Mouse (Mus musculus) bone marrow, adult 2 months (tissue): ENCODE data around the gene Fam83g. TPM values are rescaled to one million over a fixed set of nuclear protein-coding genes. Genes with fewer than 3 reads are reported as not detected.
A peak's percentile ranks its signal among the peaks of the same experiment; 100 is the strongest.

Experiments used
- H3K27ac ChIP-seq: fragments of 200-500 bp; 2 replicates; pipeline ENCODE4 v1.5.1; 2012; ENCODE audit warnings: low read depth, mild to moderate bottlenecking, control low read depth, inconsistent platforms, low read length; ENCODE audit not compliant: control insufficient read depth, poor library complexity, insufficient read depth
- H3K4me1 ChIP-seq: fragments of 200-500 bp; 2 replicates; pipeline ENCODE4 v1.6.1; 2011; ENCODE audit warnings: low read length; ENCODE audit not compliant: control insufficient read depth, insufficient read depth
- H3K4me3 ChIP-seq: fragments of 200-500 bp; replicated peaks from 2 replicates; pipeline ENCODE3; 2011; ENCODE audit warnings: mild to moderate bottlenecking, low read depth, low read length, control low read depth; ENCODE audit not compliant: control insufficient read depth
- CTCF ChIP-seq: fragments of 200-500 bp; IDR thresholded peaks from 2 replicates; pipeline ENCODE4 v1.5.1; 2011; ENCODE audit warnings: low read length, control low read depth; ENCODE audit not compliant: control insufficient read depth, insufficient read depth
- POLR2A ChIP-seq: fragments of 200-500 bp; IDR thresholded peaks from 2 replicates; pipeline ENCODE4 v1.6.1; 2011; ENCODE audit warnings: low read depth, mild to moderate bottlenecking, control low read depth, low read length, borderline replicate concordance; ENCODE audit not compliant: control insufficient read depth
- WGBS: fragments of 180-500 bp; shearing (Covaris S2); methylation state at CpG from one replicate; pipeline ENCODE4 v1.1.7; 2018; 5-methylcytosine and 5-hydroxymethylcytosine counted together
- polyA plus RNA-seq: library from polyadenylated mRNA; stranded (reverse); fragments of >200 nt; gene quantifications from 2 replicates; pipeline ENCODE4 v1.2.4, GENCODE M21; 2011; ENCODE audit warnings: low replicate concordance; ENCODE audit not compliant: missing spikeins, insufficient read depth, insufficient read length

Fam83g gene
- polyA plus RNA-seq, 1 experiment: not detected

DNA sequence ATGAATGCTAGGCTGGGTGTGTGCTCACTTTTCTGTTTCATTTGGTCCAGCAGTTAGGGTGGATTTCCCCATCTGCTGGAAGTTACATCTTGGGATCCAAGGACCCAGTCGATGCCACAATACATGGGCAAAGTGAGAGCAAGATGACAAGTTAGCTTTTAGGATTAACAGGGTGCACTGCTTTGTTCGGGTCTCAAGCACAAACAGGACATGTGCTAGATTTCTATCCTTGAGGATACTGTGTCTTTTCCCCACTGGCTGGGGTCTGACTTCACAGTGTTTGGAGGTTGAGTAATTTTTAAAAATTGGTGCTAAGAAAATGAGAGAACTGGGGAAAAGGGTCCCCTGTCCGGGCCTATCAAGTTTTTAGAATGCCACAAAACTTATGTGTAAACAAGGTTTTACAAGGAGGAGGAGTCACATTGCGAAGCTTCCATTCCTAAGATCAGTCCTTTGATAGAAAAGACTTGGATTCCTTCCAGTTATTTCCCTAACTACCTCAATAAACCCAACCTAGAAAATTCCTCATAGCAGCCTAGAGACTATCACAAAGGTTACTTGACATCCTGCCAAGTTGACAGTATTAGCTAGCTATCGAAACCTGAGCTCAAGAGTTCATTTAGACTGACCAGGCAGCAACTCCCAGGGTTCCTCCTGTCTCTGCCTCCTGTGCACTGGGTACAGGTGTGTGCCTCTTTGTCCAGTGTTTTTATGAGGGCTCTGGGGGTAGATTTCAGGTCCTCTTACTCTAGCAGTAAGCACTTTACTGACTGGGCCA lies 40.5 kb upstream of the Fam83g start:
- Histone ChIP-seq H3K4me1 (peaks cover under 1% of the 10 kb centered on the region; the same call in 1 of the 2 replicates), H3K27ac (no peak overlapping the region), H3K4me3 (no peak overlapping the region)
- TF ChIP-seq CTCF (no peak), POLR2A (no peak)
- 77% methylated on average over 5 of the region's 5 CpGs for whole genome bisulfite sequencing

DNA sequence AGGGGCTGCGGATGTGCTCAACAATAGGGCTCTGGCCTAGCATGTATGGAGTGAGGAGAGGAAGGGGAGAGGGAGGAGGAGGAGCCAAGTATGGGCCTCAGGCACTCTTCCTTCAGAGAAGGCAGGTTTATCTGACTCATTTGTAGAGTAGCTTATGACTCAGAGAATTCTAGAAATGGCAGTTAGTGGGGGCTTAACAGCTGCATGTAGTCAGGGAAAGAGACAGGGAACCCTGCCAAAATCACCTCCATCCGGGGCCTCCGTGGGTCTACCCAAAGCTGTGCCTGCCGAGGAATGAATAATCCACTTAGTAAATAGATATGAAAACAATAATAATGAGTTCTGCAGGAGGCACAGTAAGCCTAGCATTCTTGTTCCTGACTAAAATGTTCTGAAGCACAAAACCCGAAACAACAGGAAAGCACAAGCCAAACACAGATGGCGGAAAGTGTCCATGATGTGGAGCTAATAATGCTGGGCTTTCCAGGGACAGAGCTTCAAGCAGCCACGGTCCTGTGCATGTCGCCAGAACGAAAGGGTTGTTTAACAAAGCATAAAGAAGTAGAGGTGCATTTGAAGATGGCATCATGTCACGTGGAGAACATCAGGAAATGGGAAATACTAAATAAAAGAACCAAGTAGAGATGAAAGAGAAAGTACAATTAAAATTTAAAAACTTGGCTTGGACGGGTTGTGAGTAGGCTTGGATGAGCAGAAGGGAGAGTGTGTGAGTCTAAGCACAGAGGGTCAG lies 39.1 kb upstream of the Fam83g start:
- TF ChIP-seq POLR2A (no peak), CTCF (no peak)
- Histone ChIP-seq H3K4me3 (no peak overlapping the region), H3K27ac (no peak overlapping the region), H3K4me1 (peaks cover 3% of the 10 kb centered on the region; the same call in 1 of the 2 replicates)
- WGBS: 65% methylated on average over 11 of the region's 11 CpGs

DNA sequence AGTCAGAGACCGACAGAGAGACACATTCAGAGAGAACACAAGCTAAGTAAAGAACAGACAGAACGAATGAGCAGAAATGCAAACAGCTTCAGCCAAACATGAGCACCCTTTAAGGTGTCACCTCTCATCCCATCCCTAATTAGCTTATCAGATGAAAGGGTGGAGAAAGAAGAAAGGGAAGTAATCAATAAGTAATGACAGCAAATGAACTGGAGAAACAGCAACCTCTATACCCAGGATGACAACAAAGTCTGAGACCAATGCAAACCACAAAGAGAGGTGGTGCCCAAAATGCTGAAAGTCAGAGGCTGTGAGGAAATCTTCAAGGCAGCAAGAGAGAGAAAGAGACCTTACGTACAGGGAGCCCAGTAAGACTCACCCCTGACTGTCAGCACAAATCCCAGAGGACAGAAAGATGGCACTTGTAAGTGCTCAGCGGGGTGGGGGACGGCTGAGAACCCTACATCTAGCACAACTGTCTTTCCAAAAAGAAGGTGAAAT lies 38.5 kb upstream of the Fam83g start:
- no peak overlapping the region for H3K27ac ChIP-seq
- H3K4me3 ChIP-seq: no peak overlapping the region
- TF ChIP-seq POLR2A: no peak
- TF ChIP-seq CTCF: no peak
- peaks cover 3% of the 10 kb centered on the region; the same call in 1 of the 2 replicates for H3K4me1 ChIP-seq
- 65% methylated on average over 5 of the region's 5 CpGs for WGBS

DNA sequence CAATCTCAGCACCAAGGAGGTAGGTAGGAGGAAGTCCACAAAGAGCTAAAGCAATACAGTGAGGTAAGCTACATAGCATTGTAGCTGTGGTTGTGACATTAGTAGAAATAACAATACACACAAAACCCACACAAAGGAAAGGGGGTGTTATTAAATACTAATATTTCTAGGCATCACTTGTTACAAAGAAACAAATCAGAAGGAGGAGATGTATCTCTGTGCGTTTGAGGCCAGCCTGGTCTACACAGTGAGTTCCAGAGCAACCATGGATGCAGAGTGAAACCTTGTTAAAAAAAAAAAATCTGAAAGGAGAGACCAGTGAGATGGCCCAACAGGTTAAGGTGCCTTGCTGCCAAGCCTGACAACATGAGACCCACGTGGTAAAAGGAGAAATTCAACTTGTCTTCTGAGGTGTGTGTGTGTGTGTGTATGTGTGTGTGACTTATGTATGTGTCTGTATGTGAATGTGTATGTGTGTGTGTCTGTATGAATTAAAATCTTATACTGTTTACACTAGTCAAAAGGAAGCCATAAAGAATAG lies 37.3 kb upstream of the Fam83g start:
- Histone ChIP-seq H3K4me3 (no peak overlapping the region), H3K27ac (no peak overlapping the region), H3K4me1 (peaks cover 3% of the 10 kb centered on the region; the same call in 1 of the 2 replicates)
- 50% methylated on average over 2 of the region's 2 CpGs for WGBS
- no peak for TF ChIP-seq CTCF
- TF ChIP-seq POLR2A: no peak

DNA sequence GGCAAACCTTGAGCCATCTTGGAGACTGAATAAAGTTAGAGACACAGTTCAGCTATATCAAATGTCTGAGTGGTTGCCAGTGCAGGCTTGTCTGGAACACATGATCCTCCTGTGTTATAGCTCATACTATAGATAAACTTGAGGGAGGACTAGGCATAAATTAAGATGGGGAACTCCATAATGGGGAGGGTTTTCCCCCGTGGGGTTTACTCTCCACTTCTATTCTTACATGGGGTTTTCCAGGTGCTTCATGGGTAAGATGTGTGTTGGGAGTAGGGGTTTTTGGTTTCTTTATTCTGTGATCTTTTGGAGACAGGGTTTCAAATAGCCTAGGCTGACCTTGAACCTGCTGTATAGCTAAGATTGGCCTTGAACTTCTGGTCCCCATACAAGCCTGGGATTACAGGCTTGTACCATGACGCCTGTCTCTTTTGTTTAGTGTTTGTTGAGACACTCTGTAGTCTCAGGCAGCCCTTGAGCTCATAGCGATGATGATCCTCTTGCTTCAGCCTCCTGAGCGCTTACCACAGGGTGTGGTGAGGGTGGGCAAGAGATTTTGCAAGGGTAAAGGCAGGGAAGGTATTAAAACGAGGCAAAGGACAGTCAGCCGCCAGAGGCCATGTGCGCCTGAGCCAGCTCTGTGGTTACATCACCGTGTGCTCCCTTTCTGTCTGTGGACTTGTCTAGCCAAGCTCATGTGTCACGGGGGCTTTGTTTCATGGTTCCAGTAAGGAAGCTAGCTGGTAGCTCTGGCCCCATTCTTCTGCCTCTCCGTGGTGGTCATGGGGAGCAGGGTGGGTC lies 36.6 kb upstream of the Fam83g start:
- Histone ChIP-seq H3K4me3 (no peak overlapping the region), H3K27ac (peak overlapping the region; percentile 10; the same call in 1 of the 2 replicates), H3K4me1 (peaks cover 3% of the 10 kb centered on the region; the same call in 1 of the 2 replicates)
- TF ChIP-seq POLR2A (no peak), CTCF (no peak)
- 35% methylated on average over 10 of the region's 10 CpGs for WGBS

DNA sequence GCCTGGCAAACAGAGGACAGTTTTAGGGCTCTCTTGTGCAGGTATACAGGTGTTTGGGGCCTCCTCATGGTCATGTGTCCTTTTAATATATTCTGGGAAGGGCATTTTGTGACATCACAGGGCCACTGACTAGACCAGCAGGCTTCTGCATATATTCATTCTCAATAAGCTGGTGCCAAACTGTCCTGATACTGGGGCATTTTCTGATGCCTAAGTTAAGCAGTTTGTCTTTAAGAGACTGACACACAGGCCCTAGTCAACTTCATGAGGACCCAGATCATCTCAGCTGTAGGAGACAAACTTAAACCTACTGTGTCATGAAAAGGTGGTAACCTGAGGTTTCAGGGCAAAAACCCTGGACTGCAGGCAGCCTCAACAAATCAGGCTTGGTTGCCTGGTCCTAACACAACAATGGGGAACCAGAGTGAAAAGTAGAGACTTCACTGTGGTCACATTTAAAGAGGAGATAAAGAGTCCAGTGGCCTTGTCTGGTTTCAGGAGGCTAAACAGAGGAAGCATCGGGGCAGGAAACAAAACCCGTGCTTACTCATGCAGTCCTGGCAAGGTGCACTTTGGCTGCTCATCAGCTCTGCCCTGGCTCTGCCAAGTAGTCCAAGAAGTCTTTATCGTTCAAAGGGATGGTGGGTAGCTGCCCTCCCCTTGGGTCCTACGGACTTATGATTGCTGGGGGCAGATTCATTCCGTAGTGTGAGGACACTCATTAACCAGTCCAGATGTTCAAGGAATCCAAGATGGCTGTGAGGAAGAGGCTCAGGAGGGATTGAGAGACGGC lies 35.7 kb upstream of the Fam83g start:
- no peak overlapping the region for H3K4me3 ChIP-seq
- H3K27ac ChIP-seq: no peak overlapping the region
- peaks cover 3% of the 10 kb centered on the region; the same call in 1 of the 2 replicates for H3K4me1 ChIP-seq
- WGBS: 28% methylated on average over 6 of the region's 6 CpGs
- TF ChIP-seq POLR2A (no peak), CTCF (no peak)

DNA sequence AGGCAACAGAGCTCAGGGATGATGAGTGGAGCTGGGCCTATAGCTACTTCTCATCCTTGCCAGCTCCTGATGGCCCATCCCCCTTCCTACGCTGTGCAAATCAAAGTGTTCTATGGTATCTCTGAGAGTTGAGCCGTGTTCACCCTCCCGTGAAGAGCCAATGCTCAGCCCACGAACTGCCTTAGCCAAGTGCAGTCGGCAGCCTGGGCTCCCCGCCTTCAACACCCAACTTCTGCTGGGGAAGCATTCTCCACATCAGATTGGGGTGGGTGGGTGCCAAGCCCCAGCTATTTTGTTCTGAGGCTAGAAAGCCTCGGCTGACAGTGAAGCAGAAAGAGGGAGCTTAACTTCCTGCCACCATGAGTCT lies 35.2 kb upstream of the Fam83g start:
- TF ChIP-seq CTCF (no peak), POLR2A (no peak)
- H3K4me1 ChIP-seq: peaks cover 3% of the 10 kb centered on the region; the same call in 1 of the 2 replicates
- H3K4me3 ChIP-seq: no peak overlapping the region
- H3K27ac ChIP-seq: no peak overlapping the region; the same call in 1 of the 2 replicates
- 46% methylated on average over 7 of the region's 7 CpGs for WGBS
